Mouse (Mus musculus): ENCODE data around the gene Atp5l.

DNA sequence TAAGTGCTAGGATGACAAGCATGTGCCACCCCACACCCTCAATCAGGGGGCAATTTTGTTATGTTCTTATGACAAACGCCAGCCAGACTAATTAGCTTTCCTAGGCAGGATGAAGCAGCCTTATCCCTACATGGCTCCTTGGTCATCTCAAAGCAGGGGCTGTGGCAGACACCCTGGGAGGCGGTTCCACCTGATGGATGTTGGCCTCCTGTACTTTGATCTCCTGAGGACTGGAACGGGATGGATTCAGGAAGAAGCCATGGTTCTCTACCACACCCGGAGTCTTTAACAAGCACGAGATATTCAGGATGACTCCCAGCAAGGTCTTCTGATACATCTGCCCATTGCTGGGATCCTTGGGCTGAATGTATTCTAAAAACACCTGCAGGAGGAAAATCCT lies 27.3 kb upstream of the Atp5l start:
- TF ChIP-seq CTCF (IDR thresholded peaks at IDR 0.05; ENCODE audit: low read depth): no peak
- no peak for TF ChIP-seq EP300 (optimal IDR thresholded peaks at IDR 0.05)

Measured in stomach, postnatal 0 days (tissue).